Mouse (Mus musculus) right cerebral cortex, postnatal 10 days (tissue): ENCODE measurements around the gene Olfr374.

Experiments used
- DNase-seq, 2 experiments: peaks; one replicate each; pipeline ENCODE4 v3.0.0; 2021; ENCODE audit warnings: low spot score in 2 of 2

Olfr374 gene

DNA sequence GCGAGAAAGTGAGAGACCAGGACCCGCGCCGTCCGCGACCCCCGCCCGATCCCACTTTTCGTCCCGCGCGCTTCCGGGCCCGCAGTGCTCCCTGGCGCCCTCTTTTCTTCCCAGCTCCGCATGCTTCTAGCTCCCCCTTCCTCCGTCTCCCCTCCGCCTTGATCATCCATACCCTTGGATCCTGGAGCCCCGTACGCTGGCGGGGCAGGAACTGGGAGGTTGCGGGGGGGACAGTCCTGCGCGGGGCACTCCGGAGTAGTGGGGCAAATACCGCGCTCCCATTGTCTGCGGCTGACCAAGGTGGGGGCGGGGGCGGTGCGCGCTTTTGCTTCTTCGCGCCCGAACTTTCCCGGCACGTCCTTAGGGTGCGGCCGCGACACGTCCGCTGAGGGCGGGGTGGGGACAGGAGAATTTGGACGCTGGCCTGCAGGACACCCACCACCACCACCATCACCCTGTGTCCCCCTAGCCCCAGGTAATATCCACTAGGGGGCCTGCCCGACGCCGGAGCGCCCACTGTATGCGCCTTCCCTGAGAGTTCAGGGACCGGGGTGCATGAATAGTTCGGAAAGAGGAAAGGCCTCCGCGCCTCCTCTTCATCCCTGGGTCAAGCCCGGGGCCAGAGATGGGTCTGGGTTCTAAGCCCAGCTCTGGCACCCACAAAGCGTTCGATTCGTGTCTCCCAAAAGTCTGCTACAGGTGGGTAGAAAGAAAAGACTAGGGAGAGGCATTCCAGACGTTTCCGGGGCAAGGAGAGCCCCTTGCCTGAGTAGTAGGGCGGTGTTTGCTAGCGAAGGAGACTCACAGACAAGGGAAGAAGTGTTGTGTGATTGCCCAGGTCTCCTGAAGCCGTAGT lies 28.8 kb downstream of the Olfr374 start:
- peak in 1 of 2 experiments; percentile 44 for DNase-seq

DNA sequence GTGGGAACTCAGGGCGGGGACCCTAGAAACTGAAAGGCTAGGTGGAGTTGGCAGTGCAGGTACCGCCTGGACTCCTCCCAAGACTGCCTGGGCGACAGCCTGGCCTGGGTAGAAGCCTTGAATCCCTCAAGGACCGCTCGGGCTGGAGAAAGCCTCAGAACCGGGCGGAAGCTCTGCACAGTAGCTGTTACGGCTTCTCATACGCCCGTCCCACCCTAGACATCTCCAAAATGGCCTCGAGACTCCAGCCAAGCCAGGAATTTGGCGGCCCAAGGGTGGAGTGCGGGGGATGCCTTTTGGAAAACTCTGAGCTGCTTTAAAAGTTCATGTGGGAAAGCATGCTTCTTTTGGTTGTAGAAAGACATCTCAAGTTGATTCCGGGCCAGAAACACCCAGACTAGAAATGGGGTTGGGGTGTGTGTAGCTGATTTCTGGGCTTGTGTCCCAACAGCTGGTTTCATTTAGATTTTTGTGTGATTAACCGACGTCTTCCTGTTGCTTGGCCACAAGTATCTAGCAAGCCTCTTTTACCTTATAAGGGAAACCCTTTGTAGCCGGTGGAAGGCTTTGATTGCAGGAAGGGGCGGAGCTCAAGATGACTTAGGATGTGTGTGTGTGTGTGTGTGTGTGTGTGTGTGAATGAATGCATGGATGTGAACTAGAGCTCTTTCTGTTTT lies 29.6 kb downstream of the Olfr374 start:
- peak; percentile 43 to 70 for DNase-seq

DNA sequence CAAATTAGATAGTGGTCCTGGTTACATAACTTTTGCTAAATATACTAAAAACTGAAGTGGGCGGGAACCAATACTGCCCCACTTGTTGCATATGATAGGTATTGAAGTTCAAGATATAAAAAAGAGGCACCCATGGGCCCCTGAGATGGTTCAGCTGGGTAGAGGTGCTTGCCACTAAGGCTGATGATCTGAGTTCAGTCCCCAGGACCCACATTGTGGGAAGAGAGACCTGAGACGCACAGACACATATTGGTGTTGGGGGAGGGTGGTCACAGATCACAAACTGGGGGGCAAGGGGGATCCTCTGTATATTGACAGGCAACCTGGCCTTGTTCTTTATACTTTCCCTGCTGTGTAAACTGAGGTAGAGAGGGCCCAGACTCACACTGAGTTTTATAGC lies 30.6 kb downstream of the Olfr374 start:
- no peak for DNase-seq

DNA sequence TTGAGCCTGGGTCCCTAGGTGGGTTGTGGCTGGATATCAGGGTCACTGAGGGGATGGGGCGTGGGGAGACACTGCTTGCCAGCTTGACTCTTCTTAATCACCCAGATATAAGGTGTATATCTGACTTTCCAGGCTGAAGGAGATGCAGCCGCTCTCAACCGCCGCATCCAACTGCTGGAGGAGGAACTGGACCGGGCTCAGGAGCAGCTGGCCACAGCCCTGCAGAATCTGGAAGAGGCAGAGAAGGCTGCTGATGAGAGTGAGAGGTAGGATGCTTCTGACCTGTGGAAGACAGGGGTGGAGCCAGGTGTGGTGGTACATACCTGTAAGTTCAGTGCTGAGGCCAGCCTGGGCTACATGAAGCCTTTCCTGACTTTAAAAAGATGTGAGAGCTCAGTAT lies 31.6 kb downstream of the Olfr374 start:
- no peak for DNase-seq

DNA sequence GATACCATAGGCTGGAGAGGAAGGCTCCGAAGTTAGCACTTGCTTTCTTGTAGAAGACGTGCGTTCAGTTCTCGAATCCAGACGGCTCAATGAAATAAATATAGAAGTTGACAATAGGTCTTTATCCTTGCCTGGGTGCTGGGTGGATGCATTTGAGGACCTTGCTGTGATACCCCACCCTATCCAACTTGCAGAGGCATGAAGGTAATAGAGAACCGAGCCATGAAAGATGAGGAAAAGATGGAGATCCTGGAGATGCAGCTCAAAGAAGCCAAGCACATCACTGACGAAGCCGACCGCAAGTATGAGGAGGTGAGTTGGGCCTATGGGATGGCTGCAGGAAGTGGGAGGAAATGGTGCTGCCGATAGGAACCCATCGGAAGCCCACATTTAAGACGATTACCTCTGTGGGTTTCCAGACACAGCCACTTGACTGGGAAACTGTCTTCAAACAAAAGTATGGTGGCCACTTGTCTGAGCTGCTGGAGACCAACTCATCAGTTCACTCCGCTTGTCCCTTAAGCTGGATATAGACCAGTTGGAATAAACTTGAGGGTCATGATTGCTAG lies 36.5 kb downstream of the Olfr374 start:
- no peak for DNase-seq

DNA sequence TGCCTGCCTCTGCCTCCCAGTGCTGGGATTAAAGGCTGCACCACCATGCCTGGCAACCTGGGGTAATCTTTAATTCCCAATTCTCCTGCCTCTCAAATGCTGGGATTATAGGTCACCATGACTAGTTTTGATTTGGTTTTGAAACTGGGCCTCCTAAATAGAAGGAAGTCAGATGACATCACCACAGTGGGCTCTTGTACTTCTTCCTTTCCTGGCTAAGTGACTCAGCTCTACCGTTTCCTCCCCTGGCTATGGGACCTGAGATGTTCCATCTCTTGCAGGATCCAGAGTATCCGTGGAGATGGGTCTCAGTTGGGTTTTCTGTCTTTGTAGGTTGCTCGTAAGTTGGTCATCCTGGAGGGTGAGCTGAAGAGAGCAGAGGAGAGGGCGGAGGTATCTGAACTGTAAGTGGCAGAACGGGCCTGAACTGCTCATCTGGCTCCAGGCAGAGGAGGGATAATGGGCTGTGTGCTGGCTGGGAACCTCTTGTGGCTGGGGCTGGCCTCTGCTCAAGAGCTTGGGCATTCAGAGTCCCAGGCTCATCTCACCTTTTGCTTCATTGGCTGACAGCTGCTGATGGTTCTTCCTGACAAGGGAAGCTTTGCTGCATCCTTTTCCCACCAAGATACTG lies 37.6 kb downstream of the Olfr374 start:
- no peak for DNase-seq

DNA sequence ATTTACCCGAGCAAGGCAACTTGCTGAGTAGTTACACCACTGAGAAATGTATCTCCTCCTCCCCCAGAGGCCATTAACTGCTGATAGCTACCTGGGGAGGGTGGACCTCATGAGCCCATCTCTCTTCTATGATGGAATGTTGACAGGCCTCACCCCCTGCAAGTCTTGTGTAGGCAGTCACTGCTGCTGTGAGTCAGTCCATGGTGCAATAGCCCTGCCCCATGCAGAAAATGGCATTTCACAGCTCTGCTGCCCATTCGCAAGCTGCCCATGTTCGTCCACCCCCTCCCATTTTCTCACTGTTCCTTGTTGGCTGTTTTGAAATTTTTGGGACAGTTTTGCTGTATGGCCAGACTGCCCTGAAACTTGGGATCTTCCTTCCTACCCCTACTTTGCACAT lies 38.7 kb downstream of the Olfr374 start:
- DNase-seq: no peak

DNA sequence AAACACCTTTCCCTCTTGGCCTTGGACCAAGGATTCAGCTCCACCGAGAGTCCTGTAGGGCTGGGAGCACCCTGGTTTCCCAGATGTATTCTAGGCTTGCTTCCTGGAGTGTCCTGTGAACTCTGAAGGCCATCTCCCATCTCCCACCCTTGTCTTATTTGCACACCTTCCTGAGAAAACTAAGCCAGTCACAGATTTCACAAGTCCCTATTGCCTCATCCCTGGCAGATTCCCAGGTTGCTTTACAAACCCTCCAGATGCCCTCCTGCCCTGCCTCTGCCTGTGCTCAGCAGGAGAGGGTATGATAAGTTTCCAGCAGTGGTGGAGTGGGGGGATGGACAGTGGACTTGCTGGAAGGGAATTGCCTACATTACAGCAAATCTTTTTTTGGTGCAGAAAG lies 39.2 kb downstream of the Olfr374 start:
- DNase-seq: no peak

DNA sequence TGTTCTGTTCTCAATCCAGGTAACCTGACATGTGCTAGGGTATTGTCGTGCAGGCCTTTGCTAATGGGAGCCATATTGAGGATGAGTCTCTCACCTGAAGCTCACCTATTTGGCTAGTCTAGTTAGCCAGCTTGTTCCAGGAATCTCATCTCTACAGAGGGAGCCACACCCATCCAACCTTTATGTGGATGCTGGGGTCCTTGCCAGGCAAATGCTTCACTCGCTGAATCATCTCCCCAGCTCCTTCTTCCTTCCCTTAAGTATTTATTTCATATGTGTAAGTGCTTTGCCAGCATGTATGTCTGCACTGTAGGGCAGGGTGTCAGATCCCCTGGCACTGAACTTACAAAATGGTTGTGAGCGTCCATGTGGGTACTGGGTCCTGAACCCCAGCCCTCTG lies 39.7 kb downstream of the Olfr374 start:
- no peak for DNase-seq

DNA sequence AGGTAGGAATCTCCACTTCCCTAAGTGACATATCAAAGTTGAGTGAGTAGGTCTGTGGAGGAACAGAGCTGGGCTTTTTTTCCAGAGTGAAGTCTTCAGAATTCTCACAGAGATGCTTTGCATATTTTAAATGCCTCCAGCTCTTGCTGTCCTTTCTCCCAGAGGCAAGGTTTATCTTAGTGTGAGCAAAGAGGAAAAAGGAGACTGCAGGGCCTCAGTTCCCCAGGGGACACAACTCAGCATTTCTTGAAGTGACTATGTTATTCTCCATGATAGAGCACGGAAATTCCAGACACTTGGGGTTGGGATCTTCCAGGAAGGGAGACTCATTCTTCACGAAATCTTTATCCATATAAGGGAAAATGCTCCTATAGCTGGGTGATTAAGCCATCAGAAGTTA lies 40.4 kb downstream of the Olfr374 start:
- DNase-seq: no peak

DNA sequence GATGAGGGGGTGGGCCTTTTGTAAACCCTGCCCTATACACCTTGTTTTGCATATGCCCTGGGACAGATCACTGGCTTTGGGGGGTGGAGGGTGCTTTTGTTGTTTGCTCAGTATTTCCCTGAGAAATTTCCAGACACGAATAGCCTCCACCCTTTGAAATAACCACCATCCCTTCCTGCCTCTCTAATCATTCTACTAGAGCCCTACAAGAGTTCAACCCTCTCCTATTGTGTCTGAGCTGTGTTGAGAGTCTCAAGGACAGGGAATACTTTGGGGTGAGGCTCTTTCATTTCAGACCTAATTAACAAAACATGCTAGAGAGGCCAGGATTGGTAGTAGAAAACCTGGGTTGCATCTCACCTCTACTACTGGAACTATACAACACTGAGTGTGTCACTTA lies 42.2 kb downstream of the Olfr374 start:
- no peak for DNase-seq

DNA sequence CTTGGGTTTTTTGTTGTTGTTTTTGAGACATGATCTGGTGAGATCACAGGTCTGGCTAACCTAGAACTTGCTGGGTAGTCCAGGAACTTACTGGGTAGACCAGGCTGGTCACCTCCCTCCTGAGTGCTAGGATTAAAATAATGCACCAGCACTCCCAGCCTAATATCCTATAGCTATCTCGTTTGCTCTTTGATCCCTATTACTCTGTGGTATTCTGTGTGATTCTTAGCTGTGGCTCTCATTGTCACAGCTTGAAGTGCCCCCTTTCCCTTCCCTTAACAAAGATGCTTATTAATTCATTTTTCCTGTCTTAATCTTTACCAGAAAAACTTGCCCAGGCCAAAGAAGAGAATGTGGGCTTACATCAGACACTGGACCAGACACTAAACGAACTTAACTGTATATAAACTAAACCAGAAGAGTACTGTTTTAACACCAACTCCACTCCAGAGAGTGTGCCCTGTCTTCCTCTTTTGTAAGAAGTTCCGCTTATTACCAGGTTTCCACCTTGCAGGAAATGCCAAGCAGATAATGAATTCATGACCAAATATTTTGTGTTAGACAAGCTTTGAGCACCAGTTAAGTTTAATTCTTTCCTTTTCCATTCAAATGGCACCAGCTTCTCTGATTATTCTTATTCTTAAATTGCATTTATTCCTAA lies 44.7 kb downstream of the Olfr374 start:
- no peak for DNase-seq

DNA sequence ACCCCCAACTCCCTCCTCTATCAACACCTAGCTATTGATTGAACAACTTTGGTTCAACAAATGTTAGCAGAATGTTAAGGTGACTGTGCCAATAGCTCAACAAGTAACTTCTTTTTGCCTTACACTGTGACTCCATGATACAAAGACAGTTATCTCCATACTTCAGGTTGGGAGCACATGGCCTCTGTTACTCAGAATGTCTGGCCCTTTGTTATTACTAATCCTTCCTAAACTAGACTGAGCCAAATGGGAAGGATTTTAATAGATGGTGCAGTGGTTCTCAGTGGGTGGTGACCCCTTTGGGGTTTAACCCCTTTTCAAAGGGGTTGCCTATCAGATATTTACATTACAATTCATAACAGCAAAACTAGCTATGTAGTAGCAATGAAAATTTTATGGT lies 46.5 kb downstream of the Olfr374 start:
- DNase-seq: no peak

DNA sequence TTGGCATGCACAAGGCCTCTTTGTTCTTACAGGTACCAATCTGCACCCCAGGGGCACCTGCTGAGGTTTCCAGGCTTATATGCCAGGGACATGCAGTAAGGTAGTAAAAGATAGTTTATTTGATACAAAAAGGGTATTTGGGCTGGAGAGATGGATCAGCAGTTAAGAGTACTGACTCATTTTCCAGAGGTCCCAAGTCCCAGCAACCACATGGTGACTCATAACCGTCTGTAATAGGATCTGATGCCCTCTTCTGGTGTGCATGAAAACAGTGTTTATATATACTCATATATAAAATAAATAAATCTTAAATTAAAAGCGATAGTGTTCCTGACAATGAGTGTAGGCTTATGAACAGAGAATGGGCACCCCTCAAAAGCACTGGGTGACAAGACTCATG lies 51.3 kb downstream of the Olfr374 start:
- no peak for DNase-seq

DNA sequence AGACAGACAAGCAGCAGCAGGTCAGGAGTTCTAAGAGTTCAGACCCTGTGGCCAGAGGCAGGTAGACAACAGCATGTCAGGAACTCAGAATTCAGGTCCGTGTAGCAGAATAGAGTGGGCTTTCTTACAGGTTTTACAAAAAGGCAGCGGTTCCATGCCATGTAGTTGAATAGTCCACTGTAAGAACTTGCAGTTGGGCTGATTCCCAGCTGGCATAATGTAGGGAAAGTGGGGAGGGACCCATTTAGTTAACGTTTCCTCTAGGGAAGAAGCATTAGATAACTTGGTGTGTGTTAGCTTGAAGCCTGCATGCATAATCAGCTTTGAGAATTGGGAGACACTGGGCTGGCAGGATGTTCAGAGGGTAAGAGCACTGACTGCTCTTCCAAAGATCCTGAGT lies 51.9 kb downstream of the Olfr374 start:
- no peak for DNase-seq

DNA sequence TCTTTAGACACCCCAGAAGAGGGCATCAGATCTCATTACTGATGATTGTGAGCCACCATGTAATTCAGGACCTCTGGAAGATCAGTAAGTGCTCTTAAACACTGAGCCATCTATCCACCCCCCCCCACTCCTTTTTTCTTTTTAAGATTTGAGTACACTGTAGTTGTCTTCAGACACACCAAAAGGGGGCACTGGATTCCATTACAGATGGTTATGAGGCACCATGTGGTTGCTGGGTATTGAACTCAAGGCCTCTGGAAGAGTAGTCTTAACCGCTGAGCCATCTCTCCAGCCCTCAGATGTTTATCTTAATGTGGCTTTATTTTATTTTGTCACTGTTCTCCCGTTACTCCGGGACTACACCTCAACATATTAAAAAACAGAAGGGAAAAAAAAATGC lies 53.2 kb downstream of the Olfr374 start:
- DNase-seq: no peak

DNA sequence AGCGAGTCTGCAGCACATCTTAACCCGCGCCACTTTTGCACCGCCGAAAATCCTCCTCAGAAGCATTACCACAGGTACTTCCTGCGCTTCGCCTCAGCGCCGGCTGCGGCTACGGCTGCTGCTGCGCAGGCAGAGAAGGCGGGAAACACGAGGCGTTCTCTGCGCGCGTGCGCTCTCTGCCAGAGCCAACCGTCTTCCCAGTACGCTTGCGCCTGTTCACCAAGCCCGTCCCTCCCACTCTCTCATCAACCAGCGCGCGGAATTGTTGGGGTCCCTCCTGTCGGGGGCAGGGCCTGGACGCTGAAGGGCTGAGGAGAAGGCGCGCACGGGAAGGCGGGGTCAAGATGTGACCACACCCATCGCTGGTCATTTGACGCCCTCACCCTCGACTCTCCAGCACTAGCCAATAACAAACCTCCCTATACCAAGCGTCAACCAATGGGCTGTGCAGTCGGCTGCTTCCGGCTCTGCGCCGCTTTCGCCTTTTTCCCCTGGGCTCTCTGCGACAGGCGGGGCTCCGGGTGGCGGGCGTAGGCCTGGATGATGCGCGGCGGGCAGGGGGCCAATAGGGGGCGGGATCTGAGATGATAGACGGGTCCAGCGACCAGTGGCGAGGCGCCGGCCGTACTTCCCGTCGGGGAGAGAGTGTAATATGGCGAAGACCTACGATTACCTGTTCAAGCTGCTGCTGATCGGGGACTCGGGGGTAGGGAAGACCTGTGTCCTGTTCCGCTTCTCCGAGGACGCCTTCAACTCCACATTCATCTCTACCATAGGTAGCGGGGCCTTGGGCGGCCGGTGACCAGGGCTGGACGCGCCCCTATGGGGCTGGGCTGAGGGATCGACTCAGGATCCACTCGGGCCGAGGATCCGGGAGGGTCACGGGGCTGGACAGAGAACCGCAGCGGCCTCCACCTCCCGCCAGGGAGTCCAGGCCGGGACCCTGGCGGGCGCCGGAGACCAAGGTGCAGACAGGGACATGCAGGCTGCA lies 54.2 kb downstream of the Olfr374 start, which contains the start of gene Rab8a:
Gene Rab8a (plus strand): TSS at position 494 of the 991 bp plus-strand sequence.
- peak; percentile 100 for DNase-seq

DNA sequence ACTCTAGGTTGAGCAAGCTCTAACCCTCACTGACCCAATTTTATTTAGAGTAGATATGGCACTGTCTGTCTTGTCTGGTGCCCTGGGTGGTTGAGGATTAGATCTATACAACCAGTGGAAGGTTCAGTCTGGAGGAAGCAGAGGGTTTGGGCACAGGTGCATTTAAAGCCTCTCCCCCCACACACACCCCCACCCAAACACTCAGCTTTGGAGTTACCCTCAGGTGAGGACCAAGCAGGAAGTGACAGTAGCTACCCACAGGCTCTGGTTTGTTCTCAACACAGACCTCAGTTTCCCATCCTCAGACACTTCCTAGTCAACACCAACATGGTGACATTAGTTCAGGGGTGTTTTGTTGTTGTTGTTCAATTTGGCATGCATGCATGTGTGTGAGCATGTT lies 56.0 kb downstream of the Olfr374 start:
- DNase-seq: no peak
